Mouse (Mus musculus): ENCODE measurements at regions not wholly inside any gene's neighbourhood (a gene's known extent, or its start where the extent isn't known, plus 50 kb on each side); places are given as distances from the start of the nearest gene placed in this dataset.

- DNase-seq: no peak
Observed at GRCm38 (mm10) chr13:42358588-42358987, 57.3 kb downstream of the Edn1 start.

- peak; percentile 26 for DNase-seq
Observed at GRCm38 (mm10) chr13:42367655-42368554, 66.6 kb downstream of the Edn1 start.

GRCm38 (mm10) chr13:42369826-42370225 is 68.5 kb downstream of the Edn1 start:
- DNase-seq: no peak

- DNase-seq: peak; percentile 2
Observed at GRCm38 (mm10) chr13:42372201-42372600, 70.9 kb downstream of the Edn1 start.

DNA sequence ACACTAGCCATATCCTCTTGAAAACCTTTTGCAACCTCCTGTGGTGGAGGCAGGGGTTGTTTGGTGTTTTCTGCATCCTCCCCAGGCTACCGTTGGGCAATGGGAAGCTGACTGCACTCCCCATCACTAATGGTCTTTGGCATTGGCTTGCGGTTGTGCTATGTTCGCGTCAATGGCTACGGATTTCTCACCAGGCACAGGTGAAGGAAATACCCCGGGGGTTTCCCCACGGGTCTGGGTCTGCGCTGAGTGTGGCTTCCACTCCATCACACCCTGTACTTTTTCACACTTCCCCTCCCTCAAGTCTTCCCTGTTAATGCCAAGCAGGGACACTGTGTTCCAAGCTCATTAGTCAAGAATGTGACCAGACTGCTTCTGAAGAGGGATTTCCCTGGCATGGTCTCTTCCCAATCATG is 72.9 kb downstream of the Edn1 start:
- peak; percentile 1 for DNase-seq

DNA sequence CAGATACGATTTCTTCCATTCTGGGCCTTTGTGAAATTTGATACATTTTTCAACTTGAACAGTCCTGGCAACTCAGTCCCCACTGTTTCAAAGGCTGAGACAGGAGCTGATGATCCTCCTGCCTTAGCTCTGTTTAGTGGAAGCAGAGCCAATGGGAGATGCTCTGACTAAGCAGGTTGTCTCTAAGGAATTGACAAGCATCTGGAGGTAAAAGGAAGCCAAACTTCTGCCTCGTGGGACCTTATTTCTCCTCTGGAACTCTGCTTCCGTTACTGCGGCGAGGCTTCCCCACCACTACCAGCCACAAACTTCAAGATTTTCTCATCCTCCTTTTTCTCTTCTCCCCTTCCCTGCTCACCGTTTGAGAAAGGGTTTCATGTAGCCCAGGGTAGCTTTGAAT is 78.4 kb downstream of the Edn1 start:
- DNase-seq: no peak

DNA sequence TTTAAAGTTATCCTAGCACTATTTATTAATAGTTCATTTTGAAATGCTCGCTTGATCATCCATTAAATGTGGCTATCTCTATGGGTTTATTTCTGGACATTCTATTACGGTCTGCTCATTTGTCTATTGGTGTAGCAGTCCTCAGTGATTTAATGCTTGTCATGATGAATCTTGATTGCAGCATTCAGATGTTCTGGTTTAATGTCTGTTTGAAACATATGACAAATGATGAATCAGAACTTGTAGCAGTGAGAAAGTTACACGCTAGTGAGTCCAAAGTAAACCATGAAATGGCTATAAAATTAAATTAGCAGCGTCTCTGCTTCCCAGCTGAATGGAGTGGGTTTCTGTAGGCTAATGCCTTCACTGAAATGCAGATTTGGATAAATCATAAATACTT is 81.8 kb downstream of the Edn1 start:
- no peak for DNase-seq

DNA sequence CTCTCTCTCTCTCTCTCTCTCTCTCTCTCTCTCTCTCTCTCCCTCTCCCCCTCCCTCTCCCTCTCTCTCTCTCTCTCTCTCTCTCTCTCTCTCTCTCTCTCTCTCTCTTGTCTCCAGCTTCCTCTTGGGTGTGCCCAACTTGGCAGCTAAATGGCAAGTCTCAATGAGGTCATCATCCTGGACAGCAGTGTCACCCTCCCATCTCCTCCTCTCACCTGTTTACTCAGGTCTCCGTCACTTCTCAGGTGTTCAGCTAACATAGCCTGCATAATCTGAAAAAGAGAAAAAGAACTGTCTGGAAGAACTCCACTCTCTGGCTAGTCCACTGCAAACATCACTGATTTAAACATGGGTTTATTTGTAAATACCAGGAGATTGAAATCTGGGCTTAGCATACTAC is 89.1 kb downstream of the Edn1 start:
- DNase-seq: no peak

DNA sequence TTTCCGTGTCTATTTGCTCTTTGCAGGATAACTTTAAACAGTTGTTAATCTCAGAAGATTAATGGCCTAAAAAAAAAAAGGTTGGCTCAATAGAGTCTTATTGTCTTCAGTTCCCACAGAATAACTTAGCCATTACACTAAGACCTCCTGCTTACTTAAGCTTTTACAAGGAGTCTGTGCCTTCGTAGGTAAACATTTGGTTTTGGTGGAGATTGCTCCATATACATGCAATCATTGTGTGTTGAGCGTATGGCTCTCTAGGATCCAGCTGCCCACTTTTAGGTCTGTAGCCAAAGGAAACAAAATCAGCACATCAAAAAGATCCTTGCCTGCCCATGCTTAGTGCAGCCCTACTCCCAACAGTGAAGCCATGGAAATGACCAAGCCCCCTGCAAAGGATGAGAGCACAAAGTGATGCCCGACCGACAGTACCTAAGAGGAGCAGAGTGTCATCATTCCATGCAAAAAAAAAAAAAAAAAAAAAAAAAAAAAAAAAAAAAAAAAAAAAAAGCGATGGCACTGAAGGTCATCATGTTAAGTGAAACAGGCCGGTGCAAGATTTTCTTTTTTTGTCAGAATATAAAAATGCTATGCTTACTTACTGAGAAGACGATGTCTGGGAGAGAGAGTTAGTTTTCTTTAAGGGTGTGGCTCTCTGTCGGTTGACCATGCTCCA is 90.2 kb downstream of the Edn1 start:
- no peak for DNase-seq

GRCm38 (mm10) chr13:42392701-42393100 is 91.4 kb downstream of the Edn1 start:
- DNase-seq: no peak

DNA sequence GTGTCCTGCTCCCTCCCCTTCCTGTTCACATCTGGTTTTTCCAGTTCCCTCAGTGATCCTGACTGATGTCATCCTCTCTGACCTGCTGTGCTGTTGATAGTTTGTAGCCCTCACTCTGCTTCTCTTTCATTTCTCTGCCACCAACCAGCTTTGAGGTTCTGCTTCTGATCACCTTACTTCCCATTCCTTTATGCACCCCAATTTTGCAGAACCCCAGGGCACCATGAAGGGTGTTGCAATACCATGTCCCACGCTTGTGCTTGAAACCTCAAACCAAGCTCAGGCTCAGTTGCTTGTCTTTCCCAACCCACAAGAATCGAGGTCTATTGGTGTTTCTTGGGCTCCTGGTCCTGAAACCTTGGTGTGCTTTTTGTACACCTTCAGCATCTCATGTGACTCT is 93.3 kb downstream of the Edn1 start:
- no peak for DNase-seq

- DNase-seq: no peak
Observed at GRCm38 (mm10) chr13:42401513-42401912, 100.2 kb downstream of the Edn1 start.

GRCm38 (mm10) chr13:42403231-42404020 is 102.2 kb downstream of the Edn1 start:
- peak; percentile 50 for DNase-seq

GRCm38 (mm10) chr13:42412652-42413282 is 111.5 kb downstream of the Edn1 start:
- DNase-seq: peak; percentile 3

DNA sequence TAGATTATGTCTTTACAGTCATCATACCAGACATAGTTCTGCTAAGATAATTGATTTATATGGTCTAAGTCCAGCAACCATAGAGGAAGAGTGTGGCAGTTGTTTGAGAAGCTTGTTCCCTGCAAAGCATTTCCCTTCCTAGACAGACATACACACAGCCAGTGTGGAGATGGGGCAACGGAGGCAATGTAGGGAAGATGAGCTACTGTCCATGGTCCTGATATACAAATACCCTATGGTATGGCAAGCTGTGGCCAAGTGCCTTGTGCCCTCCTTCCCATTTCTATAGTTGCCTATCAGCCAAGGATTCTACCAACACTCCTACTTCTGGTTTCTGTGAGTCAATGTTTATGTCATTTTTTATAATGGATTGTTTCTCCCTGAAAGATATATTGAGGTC is 145.6 kb downstream of the Edn1 start:
- DNase-seq: no peak

GRCm38 (mm10) chr13:42453665-42454064 is 152.4 kb downstream of the Edn1 start:
- DNase-seq: no peak

- no peak for DNase-seq
Observed at GRCm38 (mm10) chr13:42459892-42460291, 158.6 kb downstream of the Edn1 start.

DNA sequence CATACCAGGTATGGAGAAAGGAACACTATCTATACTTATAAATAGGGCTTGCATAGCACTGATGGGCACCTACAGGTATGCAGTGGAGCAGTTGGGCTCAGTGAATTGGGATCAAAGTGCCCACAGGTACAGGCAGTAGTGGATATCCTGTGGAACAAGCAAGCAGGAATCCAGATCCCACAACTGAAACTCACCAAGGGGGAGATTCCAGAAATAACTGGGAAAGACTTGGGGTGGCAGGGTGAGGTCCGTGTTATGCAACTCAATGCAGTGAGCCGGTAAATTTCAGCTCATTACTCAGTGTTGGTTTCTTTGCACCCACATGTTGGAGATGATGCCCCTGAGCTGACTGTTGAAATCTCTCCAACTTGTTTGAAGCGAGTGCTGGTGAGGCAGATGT is 177.5 kb downstream of the Edn1 start:
- DNase-seq: no peak

GRCm38 (mm10) chr13:42490956-42491680 is 189.3 kb upstream of the Phactr1 start:
- DNase-seq: peak; percentile 30

DNA sequence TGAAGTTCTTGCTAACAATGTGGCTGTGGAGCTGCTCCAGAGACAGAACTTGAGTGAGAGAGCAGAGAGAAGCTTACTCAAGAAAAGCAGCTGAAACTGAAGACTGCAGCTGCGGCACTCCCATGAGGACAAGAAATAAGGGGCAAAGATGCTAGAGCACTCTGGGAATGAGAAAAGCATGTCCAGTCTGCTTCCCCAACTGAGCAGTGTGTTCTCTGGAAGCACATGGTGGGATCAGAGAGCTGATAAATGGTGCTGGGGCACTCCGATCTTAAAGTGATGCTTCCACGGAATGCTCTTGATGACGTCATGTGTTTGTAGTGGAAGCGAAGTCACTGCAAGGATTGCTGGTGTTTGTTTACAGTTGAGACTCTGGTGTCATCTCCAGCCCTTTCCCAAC is 186.1 kb upstream of the Phactr1 start:
- DNase-seq: no peak

DNA sequence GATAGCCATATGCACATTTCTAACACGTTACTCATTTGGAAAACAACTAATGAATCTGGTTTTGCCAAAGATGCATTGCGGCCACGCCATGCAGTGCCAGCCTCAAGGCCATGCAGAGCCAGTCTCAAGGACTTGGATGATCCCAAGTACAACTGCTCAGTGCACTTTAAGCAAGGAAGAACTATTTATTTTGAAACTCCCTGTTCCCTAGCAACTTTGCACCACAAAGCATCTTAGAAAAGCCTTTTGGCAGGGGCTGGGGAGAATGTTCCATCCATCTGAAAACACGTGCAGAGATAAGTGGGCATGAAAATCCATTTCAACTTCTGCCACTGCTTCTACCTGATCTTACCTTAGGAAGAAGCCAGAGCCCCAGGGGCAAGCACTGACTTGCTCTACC is 182.1 kb upstream of the Phactr1 start:
- DNase-seq: peak; percentile 32

- no peak for DNase-seq
Observed at GRCm38 (mm10) chr13:42507535-42507934, 172.9 kb upstream of the Phactr1 start.

Data from lung, postnatal 36 days (tissue).